Mouse (Mus musculus): ENCODE measurements around the gene Ppih. TPM values are rescaled to one million over a fixed set of nuclear protein-coding genes. Genes with fewer than 3 reads are reported as not detected.
"Not testable (repeated sequence)": the region's sequence is repeated elsewhere in the genome, so short reads cannot be mapped to it uniquely, and the experiment has no call there.

Gene Ppih
- polyA plus RNA-seq, 1 experiment = 28.4 TPM

DNA sequence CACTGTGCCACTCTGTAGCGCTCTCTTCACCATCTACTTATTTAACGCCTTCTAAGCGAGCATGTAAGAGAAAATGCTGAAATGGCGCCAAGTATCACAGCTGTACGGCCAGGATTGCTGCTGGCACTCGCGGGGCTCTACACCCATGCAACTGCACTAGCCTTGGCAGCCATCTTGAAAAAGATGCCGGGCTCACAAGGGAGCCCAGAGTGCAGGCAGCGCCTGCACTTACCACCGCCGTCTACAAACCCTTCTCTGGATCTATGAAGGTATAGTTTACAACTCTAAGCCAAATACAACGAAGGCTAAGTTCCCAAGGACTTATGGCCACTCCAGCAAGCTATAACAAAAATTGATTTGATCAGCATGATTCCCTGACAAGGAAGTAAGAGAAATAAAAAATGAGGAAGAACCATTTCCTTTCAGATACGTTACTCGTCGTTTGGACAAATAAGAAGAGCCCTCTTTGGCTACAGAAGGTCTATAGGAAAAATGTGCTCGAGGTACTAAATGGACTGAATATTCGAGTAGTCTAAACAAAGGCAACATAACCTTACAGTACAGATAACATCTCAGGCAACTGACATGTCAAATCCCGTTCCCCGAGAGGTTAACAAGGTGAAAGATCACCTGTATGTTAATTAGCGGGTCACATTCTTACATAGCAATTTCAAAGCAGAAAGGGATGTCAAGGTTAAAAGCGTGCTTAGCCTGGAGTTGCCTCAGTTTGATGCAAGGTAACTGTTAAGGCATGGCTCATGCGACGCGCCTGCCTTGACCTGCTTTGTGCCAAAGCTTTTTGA is 27.4 kb downstream of the Ppih start:
- peak; percentile 27 for DNase-seq (ENCODE audit: low spot score)

DNA sequence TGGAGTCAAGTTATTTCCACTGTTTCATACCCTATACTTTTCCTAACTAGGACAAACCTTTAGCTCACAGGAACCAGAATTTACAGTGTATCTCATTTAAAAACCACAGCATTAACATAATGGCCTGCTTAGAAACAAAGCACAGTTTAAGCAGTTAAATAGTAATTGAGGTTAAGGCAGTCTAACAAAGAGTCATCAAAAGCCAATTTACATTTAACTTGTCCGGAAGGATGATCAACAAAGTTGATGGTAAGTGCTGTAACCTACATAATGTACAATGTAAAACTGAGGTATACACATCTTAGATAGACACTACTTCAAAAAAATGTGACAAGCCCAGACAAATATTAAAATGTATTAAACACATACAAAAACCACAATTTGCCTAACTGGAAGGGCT is 28.4 kb downstream of the Ppih start:
- DNase-seq (ENCODE audit: low spot score) = no peak

DNA sequence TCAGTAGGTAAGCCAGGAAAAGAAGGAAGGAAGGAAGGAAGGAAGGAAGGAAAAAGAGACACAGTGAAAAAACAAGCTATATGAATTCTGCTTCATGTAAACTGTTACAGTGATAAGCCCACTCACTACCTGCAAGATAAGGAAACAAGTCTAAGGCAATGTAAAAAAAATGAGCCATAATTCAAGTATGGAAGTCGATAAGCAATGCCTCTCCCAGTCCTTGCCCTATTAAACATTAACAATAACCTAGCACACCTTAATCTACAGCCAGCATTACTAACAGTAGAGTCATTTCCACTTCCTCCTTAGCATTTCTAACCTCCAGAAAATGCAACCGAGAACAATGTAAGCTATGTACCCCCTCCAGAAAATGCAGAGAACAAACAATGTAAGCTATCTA is 35.0 kb downstream of the Ppih start:
- DNase-seq (ENCODE audit: low spot score) = no peak

DNA sequence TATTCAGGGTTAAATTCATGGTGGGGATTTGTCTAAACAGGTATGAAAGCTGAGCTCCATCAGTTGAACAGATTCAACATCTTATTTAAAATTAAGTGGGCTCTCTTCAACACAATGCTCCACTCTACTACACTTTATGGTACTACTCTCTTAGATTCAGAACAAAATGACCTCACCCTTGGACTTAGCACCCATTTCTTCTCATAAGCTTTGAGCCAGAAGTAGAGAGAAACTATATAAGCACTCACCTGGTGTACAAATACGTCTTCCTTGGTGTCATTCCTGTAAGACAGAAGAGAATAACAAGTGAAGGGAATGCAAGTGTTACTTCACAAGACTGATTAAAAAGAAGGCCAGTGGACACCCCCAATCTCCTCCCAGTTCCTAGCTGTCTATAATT is 35.5 kb downstream of the Ppih start:
- no peak for DNase-seq (ENCODE audit: low spot score)

DNA sequence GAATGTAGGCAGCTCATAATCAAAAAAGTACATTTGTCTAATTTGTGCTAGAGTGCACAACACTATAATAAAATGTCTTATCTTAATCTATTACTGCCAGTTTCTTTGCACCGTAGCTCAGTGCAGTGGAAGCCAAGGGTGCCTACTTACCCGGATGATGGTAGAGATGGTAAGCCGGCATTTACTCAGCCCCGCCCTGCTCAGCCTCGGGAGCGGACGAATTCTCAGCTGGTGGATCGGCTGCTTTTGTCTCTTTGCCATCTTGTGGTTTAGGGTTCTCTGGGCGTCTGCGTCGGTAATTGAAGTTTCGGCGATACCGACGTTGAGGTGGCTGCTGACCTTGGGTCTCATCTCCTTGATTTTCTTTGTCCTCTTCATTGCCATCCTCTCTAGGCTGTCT is 41.6 kb downstream of the Ppih start:
- DNase-seq (ENCODE audit: low spot score) = not testable (repeated sequence)

DNA sequence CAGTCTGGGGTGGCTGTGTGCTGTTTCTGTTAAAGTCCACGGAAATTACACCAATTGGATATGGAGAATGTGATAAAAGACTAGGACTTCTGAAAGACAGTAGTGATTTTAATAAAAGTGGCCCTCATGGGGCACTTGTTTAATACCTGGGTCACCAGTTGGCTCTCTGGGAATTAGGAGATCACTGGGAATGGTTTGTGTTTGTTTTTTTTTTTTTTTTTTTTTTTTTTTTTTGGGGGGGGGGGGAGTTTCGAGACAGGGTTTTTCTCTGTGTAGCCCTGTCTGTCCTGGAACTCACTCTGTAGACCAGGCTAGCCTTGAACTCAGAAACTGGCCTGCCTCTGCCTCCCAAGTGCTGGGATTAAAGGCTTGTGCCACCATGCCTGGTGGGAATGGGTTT is 44.6 kb downstream of the Ppih start:
- DNase-seq (ENCODE audit: low spot score) = no peak

DNA sequence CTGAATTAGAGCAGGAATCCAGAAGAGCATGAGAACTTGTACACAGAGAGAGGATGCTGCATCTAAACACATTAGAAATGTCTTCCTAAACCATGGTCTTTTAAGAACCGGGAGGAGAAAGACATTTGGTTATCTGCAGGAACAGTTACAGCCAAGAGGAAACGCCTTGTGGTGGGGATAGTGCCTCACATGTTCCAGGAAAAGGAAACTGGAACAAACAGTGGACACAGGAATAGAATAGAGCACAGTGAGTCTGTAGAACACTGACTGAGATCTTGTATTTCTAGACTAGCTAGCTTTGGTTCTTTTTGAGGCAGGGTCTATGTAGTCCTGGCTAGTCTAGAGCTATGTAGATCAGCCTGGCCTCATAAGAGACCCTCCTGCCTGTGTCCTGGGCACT is 45.1 kb downstream of the Ppih start:
- DNase-seq (ENCODE audit: low spot score) = no peak

DNA sequence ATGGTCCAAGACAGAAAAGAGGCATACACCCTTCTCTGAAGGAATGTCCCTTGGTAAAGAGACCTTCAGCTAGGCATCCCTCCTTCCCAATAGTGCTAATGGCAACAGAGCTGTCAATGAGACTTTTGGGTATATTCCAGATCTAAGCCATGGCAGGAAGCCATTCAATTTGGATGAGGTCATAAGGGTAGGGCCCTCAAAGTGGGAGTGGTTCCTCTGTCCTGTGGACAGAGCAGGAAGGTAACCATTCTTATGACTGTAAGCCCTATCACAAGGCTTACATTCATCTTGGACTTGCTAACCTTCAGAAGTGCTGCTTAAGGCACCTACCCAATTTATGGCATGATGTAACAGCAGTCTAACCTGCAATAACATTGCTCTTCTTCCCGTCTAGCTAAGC is 45.7 kb downstream of the Ppih start:
- no peak for DNase-seq (ENCODE audit: low spot score)

DNA sequence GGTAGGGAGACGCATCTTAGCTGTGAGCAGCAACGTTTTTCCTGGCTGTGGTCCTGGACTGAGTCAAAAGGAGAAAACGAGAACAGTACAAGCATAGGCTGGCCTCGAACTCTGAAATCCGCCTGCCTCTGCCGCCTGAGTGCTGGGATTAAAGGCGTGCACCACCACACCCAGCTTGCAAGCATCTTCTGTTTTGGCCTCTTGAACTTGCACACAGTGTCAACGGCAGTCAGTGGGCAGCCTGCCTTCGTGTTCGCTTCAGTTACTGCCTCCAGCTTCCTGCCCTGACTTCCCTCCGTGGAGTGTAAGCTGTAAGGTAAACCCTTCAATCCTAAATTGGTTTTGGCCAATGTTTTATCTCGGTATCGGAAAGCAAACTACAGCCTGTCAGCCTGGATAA is 53.7 kb downstream of the Ppih start:
- no peak for DNase-seq (ENCODE audit: low spot score)

DNA sequence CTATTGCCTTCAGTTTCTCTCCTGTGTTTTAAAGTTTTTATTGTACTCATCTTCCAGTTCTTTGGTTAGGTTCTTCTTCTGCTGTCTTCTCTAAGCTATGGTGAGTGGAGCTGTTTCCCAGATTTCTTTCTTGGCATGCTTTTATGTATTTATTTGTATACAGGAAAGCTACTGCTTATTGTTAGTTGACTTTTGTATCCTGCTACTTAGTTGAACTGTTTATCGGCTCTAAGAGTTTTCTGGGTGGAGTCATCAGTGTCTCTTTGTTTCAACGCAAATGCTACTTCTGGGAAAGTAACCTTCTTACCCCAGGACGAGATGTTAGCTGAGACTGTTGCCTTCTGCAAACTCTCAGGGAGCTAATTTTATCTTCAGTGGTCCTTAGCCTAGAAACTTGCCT is 56.9 kb downstream of the Ppih start:
- DNase-seq (ENCODE audit: low spot score) = no peak

DNA sequence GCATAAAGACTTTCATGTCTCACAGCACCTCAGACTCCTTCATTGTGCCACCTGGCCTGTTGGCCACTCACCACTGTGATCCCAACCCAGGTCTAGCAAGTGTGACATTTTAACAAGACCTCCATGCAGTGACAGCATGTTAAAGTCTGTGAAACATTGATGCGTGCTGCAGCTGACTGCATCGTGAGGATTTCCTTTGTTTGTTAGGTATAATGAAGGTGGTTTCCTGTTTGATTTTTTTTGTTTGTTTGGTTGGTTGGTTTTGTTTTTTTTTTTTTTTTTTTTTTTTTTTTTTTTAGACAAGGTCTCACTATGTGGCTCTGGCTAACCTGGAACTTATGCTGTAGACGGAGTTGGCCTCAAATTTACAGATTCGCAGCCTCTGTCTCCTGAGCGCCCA is 57.9 kb downstream of the Ppih start:
- DNase-seq (ENCODE audit: low spot score) = no peak

DNA sequence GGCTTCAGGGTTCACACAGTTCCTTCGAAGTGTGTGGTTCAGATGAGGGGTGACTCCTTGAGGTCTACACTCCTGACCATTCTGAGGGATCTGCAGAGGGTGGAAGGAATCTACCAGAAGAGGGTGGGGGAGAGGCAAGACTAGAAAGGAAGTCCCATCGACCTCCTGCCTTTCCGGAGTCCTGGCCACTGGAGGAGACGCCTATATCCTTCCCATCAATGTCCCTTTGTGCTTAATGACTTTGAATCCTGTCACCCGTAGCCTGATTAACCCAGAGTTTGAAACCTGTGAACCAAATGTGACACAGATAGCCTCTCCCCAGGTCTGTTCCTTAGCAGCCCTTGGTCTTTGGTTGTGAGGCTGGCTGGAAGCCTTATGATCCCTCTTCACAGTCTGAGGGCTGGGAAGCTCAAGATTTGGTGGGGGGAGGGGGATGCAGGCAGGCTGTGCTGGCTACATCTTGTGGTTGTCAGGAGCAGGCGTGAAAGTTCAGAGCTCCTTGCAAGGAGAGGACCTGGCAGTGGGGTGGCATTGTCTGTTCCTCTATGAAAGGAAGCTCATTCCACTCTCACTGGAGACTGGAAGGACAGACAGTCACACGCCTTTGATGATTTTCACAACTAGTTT is 59.1 kb downstream of the Ppih start:
- DNase-seq (ENCODE audit: low spot score) = no peak

DNA sequence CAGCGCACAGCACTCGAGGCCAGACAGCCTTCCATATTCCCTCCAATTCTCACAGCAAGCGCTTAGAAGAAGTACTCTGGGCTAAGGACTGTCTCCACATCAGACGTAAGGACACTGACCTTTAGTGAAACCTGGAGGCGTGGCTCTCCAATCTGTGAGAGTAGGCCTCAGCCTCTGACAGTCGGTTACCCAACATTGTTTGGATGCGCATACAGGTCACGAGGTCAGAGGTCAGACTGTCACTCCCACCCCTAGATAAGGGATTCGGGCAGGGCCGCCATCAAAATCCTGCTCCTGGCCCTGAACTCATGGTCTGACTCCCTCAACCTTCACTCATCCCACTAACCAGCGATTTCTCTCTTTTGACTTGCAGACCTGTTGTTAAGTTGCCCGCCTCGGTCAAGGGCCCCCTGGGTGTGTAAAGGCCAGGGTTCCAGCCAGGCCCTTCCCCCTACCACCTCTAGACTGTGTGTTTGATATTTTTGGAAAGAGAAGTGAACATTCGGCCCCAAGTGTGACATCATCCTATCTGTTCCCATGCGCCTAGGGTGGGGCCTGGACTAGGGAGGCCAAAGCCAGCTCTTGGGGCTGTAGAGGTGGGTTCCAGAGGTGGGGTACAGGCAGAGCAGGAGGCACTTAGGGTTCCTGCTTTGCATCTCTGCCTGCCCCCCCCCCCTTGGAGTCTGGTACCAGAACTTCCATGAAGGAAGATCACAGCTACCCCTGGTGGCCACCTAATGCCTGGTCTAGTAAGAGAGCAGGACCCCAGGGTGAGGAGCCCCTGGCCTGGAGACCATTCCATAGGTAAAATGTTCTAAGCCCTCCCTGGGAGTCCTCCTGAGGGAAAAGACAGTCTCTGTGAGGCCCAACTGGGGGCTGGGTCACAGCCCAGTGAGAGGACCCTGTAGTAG is 60.7 kb downstream of the Ppih start:
- no peak for DNase-seq (ENCODE audit: low spot score)

DNA sequence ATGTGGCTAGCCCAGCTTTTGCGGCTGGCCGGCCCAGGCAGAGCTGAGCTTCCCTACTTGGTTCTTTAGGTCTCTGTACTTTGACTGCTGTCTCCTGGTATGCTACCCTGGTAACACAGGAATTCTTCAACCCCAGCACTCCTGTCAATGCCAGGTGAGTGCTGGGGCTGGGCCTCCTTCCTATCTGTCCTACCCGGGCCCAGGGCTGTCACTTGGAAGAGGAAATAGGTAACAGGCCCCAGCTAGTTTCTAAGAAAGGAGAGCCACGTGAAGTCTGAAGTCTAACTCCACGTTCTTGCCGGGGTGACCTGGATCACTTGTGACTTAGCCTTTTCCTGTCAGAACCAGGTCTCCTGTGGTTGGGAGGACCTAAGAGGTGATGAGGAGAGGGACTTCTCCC is 63.3 kb downstream of the Ppih start:
- DNase-seq (ENCODE audit: low spot score) = no peak

DNA sequence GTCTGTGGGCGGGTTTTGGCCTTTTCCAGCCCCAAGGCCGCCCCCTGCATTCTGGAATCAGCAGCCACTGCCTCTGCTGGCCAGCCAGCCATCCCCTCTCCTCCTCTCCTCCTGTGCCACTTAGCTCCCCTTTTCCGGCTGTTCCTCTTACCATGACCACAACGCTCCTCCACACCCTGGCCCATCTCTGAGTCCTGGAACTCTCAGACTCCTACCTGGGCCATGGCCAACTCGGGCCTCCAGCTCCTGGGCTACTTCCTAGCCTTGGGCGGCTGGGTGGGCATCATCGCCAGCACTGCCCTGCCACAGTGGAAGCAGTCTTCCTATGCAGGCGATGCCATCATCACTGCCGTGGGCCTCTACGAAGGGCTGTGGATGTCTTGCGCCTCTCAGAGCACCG is 65.0 kb downstream of the Ppih start, which contains the start of gene Cldn19:
Gene Cldn19 (plus strand): TSS at position 64 of the 400 bp plus-strand sequence.
- DNase-seq (ENCODE audit: low spot score) = no peak

DNA sequence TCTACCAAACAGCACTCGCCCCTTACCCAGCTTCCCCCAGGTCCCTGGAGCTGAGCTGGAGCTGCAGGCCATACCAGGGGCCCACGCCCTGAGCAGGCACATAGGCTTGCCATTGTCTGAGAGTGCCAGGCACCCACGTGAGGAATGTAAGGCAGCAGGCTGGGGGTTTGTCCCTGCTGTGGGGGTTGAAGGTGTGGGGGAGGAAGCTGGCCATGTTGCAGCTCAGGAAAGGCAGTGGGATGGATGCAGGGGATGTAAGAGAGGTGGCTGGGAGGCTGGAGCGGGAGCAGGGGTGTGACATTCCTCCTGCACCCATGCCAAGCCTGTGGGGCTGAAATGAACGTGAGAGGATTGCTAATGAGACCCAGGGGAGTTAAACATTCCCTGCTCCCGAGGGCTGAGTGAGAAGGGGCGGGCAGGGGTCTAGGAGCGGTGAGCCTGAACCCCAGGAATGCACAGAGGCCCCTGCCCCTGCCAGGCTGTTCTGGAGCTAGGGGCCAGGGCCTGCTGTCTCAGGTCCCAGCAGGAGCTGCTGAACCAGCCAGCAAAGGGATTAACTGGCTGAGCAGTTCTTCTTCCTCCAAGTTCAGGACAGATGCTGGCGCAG is 66.2 kb downstream of the Ppih start:
- DNase-seq (ENCODE audit: low spot score) = no peak

DNA sequence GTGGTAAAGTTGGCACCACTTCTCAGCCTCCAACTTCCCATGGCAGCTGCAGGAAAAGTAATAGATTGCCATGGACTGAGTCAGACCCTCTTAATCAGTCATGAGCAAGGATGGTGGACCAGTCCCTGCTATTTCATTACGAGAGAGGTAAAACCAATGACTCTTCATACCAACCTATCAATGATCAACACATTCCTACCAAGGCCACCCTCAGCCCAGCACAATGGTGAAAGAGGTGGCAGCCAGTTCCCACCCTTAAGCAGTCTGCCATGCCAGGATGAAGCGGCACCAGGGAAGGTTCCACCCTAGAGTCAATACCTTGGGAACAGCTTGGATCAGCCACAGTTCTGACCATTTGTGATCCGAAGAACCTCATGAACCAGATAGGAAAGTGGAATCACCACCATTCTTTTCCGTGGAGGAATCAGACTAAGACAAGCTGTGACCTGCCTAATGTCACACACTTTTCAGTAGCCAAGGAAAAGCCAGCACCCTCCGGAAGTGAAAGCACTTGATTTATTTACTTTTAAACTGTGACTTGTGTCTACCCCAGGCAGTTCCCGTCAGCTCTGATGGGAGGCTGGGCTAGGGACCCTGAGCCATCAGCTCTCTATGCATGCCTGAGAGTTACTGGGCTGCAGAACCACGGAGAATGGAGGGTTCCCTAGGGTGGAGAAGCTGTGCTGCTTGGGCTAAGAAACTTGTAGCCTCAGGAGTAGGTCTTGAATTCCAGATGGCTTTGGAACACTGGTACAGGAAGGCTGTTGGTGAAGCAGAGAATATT is 68.1 kb downstream of the Ppih start:
- no peak for DNase-seq (ENCODE audit: low spot score)

Measured in urinary bladder, adult 2 months (tissue).